Mouse (Mus musculus): ENCODE data around the gene Megf8. TPM values are rescaled to one million over a fixed set of nuclear protein-coding genes. Genes with fewer than 3 reads are reported as not detected.

Gene Megf8
- total and polyA plus RNA-seq, 3 experiments: 37.1 to 102 (median 41.5) TPM

GRCm38 (mm10) chr7:25406468-25406867 lies 89.5 kb downstream of the Megf8 start:
- DNase-seq: no peak

DNA sequence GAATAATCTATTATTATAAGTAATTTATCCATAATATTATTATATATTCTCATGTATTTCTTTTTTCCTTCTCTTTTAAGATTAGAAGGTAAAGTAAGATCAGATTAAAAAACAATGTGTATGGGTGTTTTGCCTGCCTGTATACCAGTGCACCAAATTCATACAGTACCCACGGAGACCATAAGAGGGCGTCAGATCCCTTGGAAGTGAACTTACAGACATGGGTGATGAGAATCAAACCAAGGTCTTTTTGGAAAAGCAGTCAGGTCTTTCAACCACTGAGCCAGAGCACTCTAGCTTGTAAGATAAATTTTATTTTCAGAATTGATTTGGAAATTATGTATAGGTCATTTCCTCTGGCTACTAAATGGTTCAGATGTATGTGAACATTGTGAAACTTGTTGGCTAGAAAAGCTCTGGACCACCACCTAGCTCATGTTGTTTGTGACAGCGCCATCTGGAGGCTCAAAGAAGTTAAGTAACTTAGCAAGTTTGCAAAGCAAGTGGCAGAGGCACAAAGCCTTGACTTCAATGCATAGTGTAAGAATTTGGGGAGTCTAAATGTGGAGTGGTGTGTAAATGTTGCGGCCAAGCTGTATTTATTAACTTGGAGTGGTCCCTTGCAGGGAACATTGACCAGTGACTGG lies 92.3 kb downstream of the Megf8 start:
- DNase-seq: peak; percentile 37

DNA sequence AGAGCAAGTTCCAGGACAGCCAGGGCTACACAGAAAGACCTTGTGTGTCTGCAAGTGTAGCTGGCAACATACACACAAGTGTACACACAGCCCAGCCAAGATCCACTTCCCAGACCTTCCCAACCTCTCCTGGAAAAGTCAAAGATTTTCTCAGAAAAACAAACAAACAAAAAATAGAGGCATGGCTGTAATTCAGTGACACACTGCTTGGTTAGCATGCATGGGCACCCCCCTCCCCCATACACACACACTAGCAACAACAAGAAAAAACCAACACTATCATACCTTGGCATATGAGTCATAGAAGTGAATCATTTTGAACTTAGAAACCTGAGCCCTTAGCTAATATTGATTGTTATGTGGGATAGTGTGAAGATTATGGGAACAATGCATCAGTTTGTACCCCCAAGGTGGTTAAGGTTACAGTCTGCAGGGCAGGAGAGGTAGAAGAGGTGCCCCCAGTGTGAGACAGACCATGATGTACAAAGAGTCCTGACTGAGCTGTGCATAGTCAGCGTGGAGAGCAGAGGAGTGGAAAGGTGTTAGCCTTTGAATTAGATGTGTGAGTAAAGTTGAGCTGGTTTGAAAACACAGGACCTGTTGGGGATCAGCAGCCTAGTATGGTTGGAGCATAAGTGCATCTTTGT lies 94.1 kb downstream of the Megf8 start:
- peak; percentile 37 for DNase-seq

DNA sequence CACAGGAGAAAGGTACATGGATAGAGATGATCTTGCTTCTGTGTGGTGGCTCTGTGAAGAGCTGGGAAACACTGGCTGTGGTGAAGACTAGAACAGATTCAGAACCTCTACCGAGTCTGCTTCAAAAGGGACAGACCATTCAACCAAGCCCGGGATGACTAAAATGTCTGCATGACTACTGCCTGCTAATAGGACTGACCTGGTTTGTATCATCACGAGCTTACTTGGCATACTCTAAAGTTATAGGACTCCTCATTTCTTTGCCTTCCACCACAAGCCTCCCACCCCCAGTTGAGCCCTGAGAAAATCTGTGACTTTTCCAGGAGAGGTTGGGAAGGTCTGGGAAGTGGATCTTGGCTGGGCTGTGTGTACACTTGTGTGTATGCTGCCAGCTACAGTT lies 94.9 kb downstream of the Megf8 start:
- DNase-seq: no peak

DNA sequence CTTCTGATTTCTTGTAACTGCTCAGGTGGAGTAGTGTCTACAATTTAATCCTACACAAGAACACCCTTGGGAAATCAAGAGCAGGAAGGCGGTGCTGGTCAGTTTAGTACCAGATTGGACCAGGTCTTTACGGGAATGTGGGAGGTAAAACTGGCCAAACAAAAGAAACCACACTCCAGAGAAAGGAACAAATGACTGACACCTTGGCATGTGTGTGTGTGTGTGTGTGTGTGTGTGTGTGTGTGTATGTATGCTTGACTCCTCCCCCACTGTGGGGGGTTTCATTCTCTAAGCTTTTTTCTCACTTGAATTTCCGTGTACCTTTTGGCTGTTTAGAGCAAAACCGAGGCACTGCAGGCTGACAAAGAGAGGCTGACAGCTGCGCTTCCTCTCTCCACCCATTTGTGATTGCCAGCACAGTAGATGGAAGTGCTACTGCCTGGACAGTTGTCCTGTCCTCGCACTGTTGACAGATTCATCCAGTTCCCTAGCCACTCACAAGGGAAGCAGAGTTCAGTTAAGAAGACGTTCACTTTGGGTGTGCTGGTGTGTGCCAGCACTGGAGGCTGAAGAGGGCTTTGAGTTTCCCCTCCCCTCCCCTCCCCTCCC lies 96.0 kb downstream of the Megf8 start, which contains the start of gene Cxcl17:
Cxcl17 (minus strand) TSS at position 54 of the 609 bp plus-strand sequence.
- DNase-seq: no peak

Other genes with a start within 250 kb of the Megf8 start
- gene Grik5, start 244.8 kb upstream of the Megf8 start, total RNA-seq (2021): 10 to 100 TPM; 14.5 to 18.5 TPM
- 54.9 and 71.3 TPM in 2 replicates for gene Grik5, start 244.8 kb upstream of the Megf8 start, polyA plus RNA-seq (2012; rRNA removed)
- gene Zfp574, start 244.6 kb upstream of the Megf8 start, total RNA-seq (2021): 10 to 100 TPM; 21.3 to 21.9 TPM
- gene Zfp574, start 244.6 kb upstream of the Megf8 start, polyA plus RNA-seq (2012; rRNA removed): 60.8 and 61.2 TPM in 2 replicates
- under 1 TPM; 0.46 to 0.90 TPM for gene Pou2f2, start 137.4 kb upstream of the Megf8 start, total RNA-seq (2021)
- gene Pou2f2, start 137.4 kb upstream of the Megf8 start, polyA plus RNA-seq (2012; rRNA removed): 2.7 and 3.2 TPM in 2 replicates
- 10 to 100 TPM; 15.6 to 17.9 TPM for gene Dedd2, start 96.5 kb upstream of the Megf8 start, total RNA-seq (2021)
- 36.3 and 39.5 TPM in 2 replicates for gene Dedd2, start 96.5 kb upstream of the Megf8 start, polyA plus RNA-seq (2012; rRNA removed)
- gene Zfp526, start 95.7 kb upstream of the Megf8 start, total RNA-seq (2021): 10 to 100 TPM in 1 of 2 experiments, 1 to 10 TPM in 1; 9.9 to 10.4 TPM
- gene Zfp526, start 95.7 kb upstream of the Megf8 start, polyA plus RNA-seq (2012; rRNA removed): 16.3 and 19.9 TPM in 2 replicates
- 100 to 1,000 TPM in 1 of 2 experiments, 10 to 100 TPM in 1; 98.9 to 107 TPM for gene Gsk3a, start 79.3 kb upstream of the Megf8 start, total RNA-seq (2021)
- gene Gsk3a, start 79.3 kb upstream of the Megf8 start, polyA plus RNA-seq (2012; rRNA removed): 121 and 150 TPM in 2 replicates
- 10 to 100 TPM; 16.5 to 26.6 TPM for gene Erf, start 66.4 kb upstream of the Megf8 start, total RNA-seq (2021)
- gene Erf, start 66.4 kb upstream of the Megf8 start, polyA plus RNA-seq (2012; rRNA removed): 50.4 and 52.8 TPM in 2 replicates
- 100 to 1,000 TPM; 102 to 108 TPM for gene Cic, start 49.5 kb upstream of the Megf8 start, total RNA-seq (2021)
- 111 and 123 TPM in 2 replicates for gene Cic, start 49.5 kb upstream of the Megf8 start, polyA plus RNA-seq (2012; rRNA removed)
- gene Pafah1b3, start 19.2 kb upstream of the Megf8 start, total RNA-seq (2021): 10 to 100 TPM; 33.4 to 33.8 TPM
- gene Pafah1b3, start 19.2 kb upstream of the Megf8 start, polyA plus RNA-seq (2012; rRNA removed): 29.4 and 35.9 TPM in 2 replicates
- gene Prr19, start 15.8 kb upstream of the Megf8 start, total RNA-seq (2021): not detected
- gene Prr19, start 15.8 kb upstream of the Megf8 start, polyA plus RNA-seq (2012; rRNA removed): not detected in 2 replicates
- 1 to 10 TPM; 1.9 to 2.2 TPM for gene Tmem145, start 11.1 kb upstream of the Megf8 start, total RNA-seq (2021)
- gene Tmem145, start 11.1 kb upstream of the Megf8 start, polyA plus RNA-seq (2012; rRNA removed): 8.3 and 9.3 TPM in 2 replicates
- not detected for gene Cnfn, start 52.6 kb downstream of the Megf8 start, total RNA-seq (2021)
- gene Cnfn, start 52.6 kb downstream of the Megf8 start, polyA plus RNA-seq (2012; rRNA removed): 1.8 TPM in 1 of 2 replicates, not detected in the other
- gene Lipe, start 81.5 kb downstream of the Megf8 start, total RNA-seq (2021): 100 to 1,000 TPM; 372 to 462 TPM
- gene Lipe, start 81.5 kb downstream of the Megf8 start, polyA plus RNA-seq (2012; rRNA removed): 471 and 632 TPM in 2 replicates
- gene Cxcl17, start 95.7 kb downstream of the Megf8 start, total RNA-seq (2021): not detected
- gene Cxcl17, start 95.7 kb downstream of the Megf8 start, polyA plus RNA-seq (2012; rRNA removed): not detected in 2 replicates
- gene Ceacam1, start 160.4 kb downstream of the Megf8 start, total RNA-seq (2021): 10 to 100 TPM in 1 of 2 experiments, 1 to 10 TPM in 1; 8.4 to 45.0 TPM
- 5.9 and 9.5 TPM in 2 replicates for gene Ceacam1, start 160.4 kb downstream of the Megf8 start, polyA plus RNA-seq (2012; rRNA removed)
- gene Ceacam2, start 222.7 kb downstream of the Megf8 start, total RNA-seq (2021): 1 to 10 TPM; 1.1 to 5.0 TPM
- not detected in 2 replicates for gene Ceacam2, start 222.7 kb downstream of the Megf8 start, polyA plus RNA-seq (2012; rRNA removed)

Data from adrenal gland, adult 2 months (tissue).